8 mouse cellular contexts compared by ENCODE assay signal in the genomic region with DNA sequence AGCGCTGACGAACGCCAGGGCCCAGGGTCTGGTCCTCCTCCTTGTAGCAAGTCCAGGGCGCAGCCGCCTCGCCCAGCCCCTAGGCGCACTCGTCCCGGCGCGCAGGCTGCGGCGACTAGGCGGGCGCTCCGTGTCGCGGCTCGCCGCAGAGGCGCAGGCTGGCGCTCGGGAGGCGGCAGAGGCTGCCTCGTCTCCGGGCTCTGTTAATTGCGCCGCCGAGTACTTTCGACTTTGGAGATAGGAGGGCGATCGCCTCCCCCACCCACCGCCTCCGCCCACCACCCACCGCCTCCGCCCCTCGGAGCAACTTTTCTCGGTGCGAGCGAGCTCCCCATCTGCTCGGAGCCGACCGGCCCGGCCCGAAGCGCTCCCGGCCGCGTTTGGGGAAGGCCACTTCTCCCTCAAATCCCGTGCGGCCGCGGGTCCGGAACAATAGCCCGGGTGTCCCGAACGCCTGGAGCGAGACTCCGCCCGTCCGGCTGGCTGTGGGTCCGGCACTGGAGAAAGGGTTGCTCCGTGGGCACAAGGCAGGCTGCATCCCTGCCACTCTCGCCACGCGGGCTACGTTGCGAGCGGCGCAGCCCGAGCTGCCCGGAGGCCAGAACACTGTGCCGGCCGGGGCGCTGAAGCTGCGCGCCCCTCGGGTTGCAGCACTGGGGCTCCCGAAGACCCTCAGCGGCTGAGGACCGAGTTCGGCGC. TPM values are rescaled to one million over a fixed set of nuclear protein-coding genes. Genes with fewer than 3 reads are reported as not detected.
DNase-seq lines count a peak whose midpoint lies in the region; ATAC-seq and TF ChIP-seq lines count a peak whose summit lies in the region.

No protein-coding gene starts in this region.

- H3K36me3 ChIP-seq in forebrain, embryonic 16.5 days (ENCODE audit: control insufficient read depth, insufficient read depth), result no peaks in the 10 kb centered on the region
- H3K36me3 ChIP-seq in hindbrain, embryonic 12.5 days, result no peaks in the 10 kb centered on the region
- H3K36me3 ChIP-seq in limb, embryonic 13.5 days, result no peaks in the 10 kb centered on the region
- no peaks in the 10 kb centered on the region for H3K36me3 ChIP-seq in midbrain, embryonic 13.5 days

- H3K9me3 ChIP-seq in forebrain, embryonic 16.5 days (ENCODE audit: control insufficient read depth, low read length), result no peaks in the 10 kb centered on the region
- no peaks in the 10 kb centered on the region for H3K9me3 ChIP-seq in hindbrain, embryonic 12.5 days (replicated peaks)
- no peaks in the 10 kb centered on the region for H3K9me3 ChIP-seq in limb, embryonic 13.5 days
- H3K9me3 ChIP-seq in midbrain, embryonic 13.5 days, result no peaks in the 10 kb centered on the region

- intact Hi-C loops in left cerebral cortex, adult 2 months (cut with DNase I), result loop anchor here (10.0 kb wide), 1 partner anchor 848 kb away; no protein-coding TSS in a partner anchor
- intact Hi-C loops in left cerebral cortex, postnatal 14 days (cut with DNase I), result loop anchor here (5.0 kb wide), 1 partner anchor 725 kb away; no protein-coding TSS in a partner anchor

- peaks cover 42% of the 10 kb centered on the region for H3K4me1 ChIP-seq in forebrain, embryonic 16.5 days (replicated peaks; ENCODE audit: control insufficient read depth, insufficient read depth, low read length)
- peaks cover 27% of the 10 kb centered on the region for H3K4me1 ChIP-seq in hindbrain, embryonic 12.5 days
- peaks cover 45% of the 10 kb centered on the region for H3K4me1 ChIP-seq in limb, embryonic 13.5 days
- H3K4me1 ChIP-seq in midbrain, embryonic 13.5 days (replicated peaks), result peaks cover 44% of the 10 kb centered on the region

- H3K27me3 ChIP-seq in forebrain, embryonic 16.5 days (replicated peaks; ENCODE audit: control insufficient read depth, insufficient read depth, low read length), result peaks cover 12% of the 10 kb centered on the region
- peaks cover 60% of the 10 kb centered on the region for H3K27me3 ChIP-seq in hindbrain, embryonic 12.5 days
- H3K27me3 ChIP-seq in limb, embryonic 13.5 days, result peaks cover 64% of the 10 kb centered on the region
- peaks cover 69% of the 10 kb centered on the region for H3K27me3 ChIP-seq in midbrain, embryonic 13.5 days

- under 1% methylated on average over 83 of the region's 83 CpGs for WGBS in forebrain, embryonic 16.5 days
- under 1% methylated on average over 61 of the region's 83 CpGs for WGBS in hindbrain, embryonic 12.5 days
- WGBS in limb, embryonic 13.5 days, result under 1% methylated on average over 81 of the region's 83 CpGs
- WGBS in midbrain, embryonic 13.5 days, result under 1% methylated on average over 81 of the region's 83 CpGs

- peak overlapping the region; percentile 99 for H3K27ac ChIP-seq in left cerebral cortex, adult 2 months
- H3K27ac ChIP-seq in forebrain, embryonic 16.5 days (ENCODE audit: low read length), result peak overlapping the region; percentile 97
- H3K27ac ChIP-seq in hindbrain, embryonic 12.5 days, result peak overlapping the region; percentile 75
- H3K27ac ChIP-seq in limb, embryonic 13.5 days, result peak overlapping the region; percentile 82
- H3K27ac ChIP-seq in midbrain, embryonic 13.5 days, result peak overlapping the region; percentile 69

- H3K9ac ChIP-seq in forebrain, embryonic 16.5 days (replicated peaks; ENCODE audit: low read depth, low read length), result peak overlapping the region; percentile 92
- peak overlapping the region; percentile 71 for H3K9ac ChIP-seq in hindbrain, embryonic 12.5 days
- peak overlapping the region; percentile 86 for H3K9ac ChIP-seq in limb, embryonic 13.5 days
- H3K9ac ChIP-seq in midbrain, embryonic 13.5 days (replicated peaks), result peak overlapping the region; percentile 69

- ATAC-seq in forebrain, embryonic 16.5 days, result peak; percentile 74
- ATAC-seq in hindbrain, embryonic 12.5 days (ENCODE audit: low FRiP score), result peak; percentile 69
- peak; percentile 38 for ATAC-seq in limb, embryonic 13.5 days (ENCODE audit: low FRiP score, low read depth)
- ATAC-seq in midbrain, embryonic 13.5 days, result peak; percentile 77

- TF ChIP-seq CTCF in left cerebral cortex, adult 2 months (IDR thresholded peaks at IDR 0.05), result no peak
- no peak for TF ChIP-seq CTCF in brain, embryonic 14.5 days (IDR thresholded peaks at IDR 0.05; ENCODE audit: borderline replicate concordance, extremely low read depth, insufficient read depth, insufficient read length)

- peak overlapping the region; percentile 97 for H3K4me2 ChIP-seq in forebrain, embryonic 16.5 days (ENCODE audit: low read length)
- H3K4me2 ChIP-seq in hindbrain, embryonic 12.5 days (replicated peaks), result peak overlapping the region; percentile 94
- H3K4me2 ChIP-seq in limb, embryonic 13.5 days (replicated peaks), result peak overlapping the region; percentile 92
- H3K4me2 ChIP-seq in midbrain, embryonic 13.5 days (replicated peaks), result peak overlapping the region; percentile 96

- peak; percentile 50 to 62 for DNase-seq in left cerebral cortex, adult 2 months (ENCODE audit: extremely low spot score in 1 of 2, low spot score in 2 of 2)
- no peak for DNase-seq in left cerebral cortex, postnatal 14 days (ENCODE audit: low spot score in 2 of 2)
- peak; percentile 79 for DNase-seq in brain, embryonic 14.5 days (ENCODE audit: low read depth)
- peak; percentile 28 for DNase-seq in thymus, postnatal 14 days

- 0 out of 2 replicates have a peak, but pooled peaks have one; percentile 30 for TF ChIP-seq POLR2A in brain, embryonic 14.5 days (IDR thresholded peaks at IDR 0.05; ENCODE audit: borderline replicate concordance, extremely low read depth, insufficient read depth, insufficient read length, poor library complexity, severe bottlenecking)

- H3K4me3 ChIP-seq in left cerebral cortex, adult 2 months, result peak overlapping the region; percentile 94
- peak overlapping the region; percentile 77 for H3K4me3 ChIP-seq in forebrain, embryonic 16.5 days (replicated peaks; ENCODE audit: low read length)
- H3K4me3 ChIP-seq in hindbrain, embryonic 12.5 days, result peak overlapping the region; percentile 65
- H3K4me3 ChIP-seq in limb, embryonic 13.5 days, result peak overlapping the region; percentile 73
- peak overlapping the region; percentile 66 for H3K4me3 ChIP-seq in midbrain, embryonic 13.5 days (replicated peaks)

RNA-seq across cellular contexts. Expression of gene Satb2, which starts 6.0 kb away (rescaled TPM):
- total RNA-seq in left cerebral cortex, adult 2 months (2021), result 10 to 100 TPM; 80.2 to 91.0 TPM
- 100 to 1,000 TPM in 1 of 2 experiments, 10 to 100 TPM in 1; 99.7 to 109 TPM for total RNA-seq in left cerebral cortex, postnatal 14 days (2021)
- polyA plus RNA-seq in brain, embryonic 14.5 days (2012; rRNA removed), result 7.9 and 12.2 TPM in 2 replicates
- polyA plus RNA-seq in forebrain, embryonic 16.5 days (2015; fragmentation: Nextera tagmentation; extraction: Ambion mirVana), result 74.5 and 109 TPM in 2 replicates
- 0.98 and 1.6 TPM in 2 replicates for polyA plus RNA-seq in hindbrain, embryonic 12.5 days (2016; fragmentation: Nextera tagmentation; extraction: Ambion mirVana)
- polyA plus RNA-seq in limb, embryonic 13.5 days (2015; fragmentation: Nextera tagmentation; extraction: Ambion mirVana), result 2.1 TPM in 2 replicates
- polyA plus RNA-seq in midbrain, embryonic 13.5 days (2015; fragmentation: Nextera tagmentation; extraction: Ambion mirVana), result 0.80 and 1.9 TPM in 2 replicates

Comparison
In these comparisons a context has a peak if more than half of its experiments do, and no peak if none do; other contexts are left out.
1. DNase-seq: peak in left cerebral cortex, adult 2 months (2 of 2), brain, embryonic 14.5 days (single experiment) and thymus, postnatal 14 days (single experiment); none in left cerebral cortex, postnatal 14 days (0 of 2).
2. Peak in every context shown above with its lines, with median percentiles within 50 percentile points of each other: H3K27ac ChIP-seq, H3K4me3 ChIP-seq, ATAC-seq, H3K4me2 ChIP-seq and H3K9ac ChIP-seq.